Comparison of ENCODE assay signal across 8 mouse cellular contexts in genomic region chr9:36796781-36797555, GRCm38 (mm10). TPM values are rescaled to one million over a fixed set of nuclear protein-coding genes. Genes with fewer than 3 reads are reported as not detected.
DNase-seq lines count a peak whose midpoint lies in the region; ATAC-seq lines count a peak whose summit lies in the region.

TSS of gene Ei24 (minus strand) at chr9:36797393.

- H3K27ac ChIP-seq in intestine, embryonic 16.5 days (ENCODE audit: low read length) = peak within 1 kb of the TSS; percentile 70

- DNase-seq in adrenal gland, postnatal 10 days = peak; percentile 100
- DNase-seq in embryo, embryonic 9.5 days (ENCODE audit: extremely low spot score) = peak; percentile 98
- DNase-seq in gastrocnemius, postnatal 4 days (ENCODE audit: low spot score in 2 of 2) = peak; percentile 92
- DNase-seq in left cerebral cortex, postnatal 25 days (ENCODE audit: low spot score in 2 of 2) = peak; percentile 88 to 90
- peak; percentile 82 for DNase-seq in mesoderm, embryonic 11.5 days (ENCODE audit: low read depth, low spot score)
- DNase-seq in right cerebral cortex, postnatal 25 days = peak; percentile 86
- peak; percentile 94 to 96 for DNase-seq in urinary bladder, postnatal 36 days (ENCODE audit: low spot score in 2 of 2)

- peaks cover 9% of the 10 kb centered on the region for H3K4me1 ChIP-seq in intestine, embryonic 16.5 days (ENCODE audit: control insufficient read depth, insufficient read depth, low read length)

- no peaks in the 10 kb centered on the region for H3K27me3 ChIP-seq in intestine, embryonic 16.5 days (replicated peaks; ENCODE audit: control insufficient read depth, insufficient read depth, low read length)

- no peaks in the 10 kb centered on the region for H3K36me3 ChIP-seq in intestine, embryonic 16.5 days (ENCODE audit: control insufficient read depth, insufficient read depth, low read length)

- WGBS in intestine, embryonic 16.5 days = under 1% methylated on average over 66 of the region's 66 CpGs

- peak within 1 kb of the TSS; percentile 97 for H3K9ac ChIP-seq in intestine, embryonic 16.5 days (ENCODE audit: low read depth, low read length)

- intact Hi-C loops in left cerebral cortex, postnatal 25 days (cut with DNase I) = loop anchor here (2.0 to 5.0 kb wide), 2 partner anchors 36 to 70 kb away; no protein-coding TSS in a partner anchor

- peak within 1 kb of the TSS; percentile 87 for H3K4me2 ChIP-seq in intestine, embryonic 16.5 days (ENCODE audit: low read depth, low read length)

- peak; percentile 100 for ATAC-seq in intestine, embryonic 16.5 days

- peak within 1 kb of the TSS; percentile 99 for H3K4me3 ChIP-seq in intestine, embryonic 16.5 days (ENCODE audit: low read length)

- no peaks in the 10 kb centered on the region for H3K9me3 ChIP-seq in intestine, embryonic 16.5 days (ENCODE audit: control insufficient read depth, low read length)

RNA-seq across cellular contexts. Expression of gene Ei24, which starts in this region (rescaled TPM):
- total RNA-seq in adrenal gland, postnatal 10 days (2021) = 100 to 1,000 TPM; 153 to 177 TPM
- 10 to 100 TPM; 51.3 to 55.9 TPM for total RNA-seq in gastrocnemius, postnatal 4 days (2021)
- polyA plus RNA-seq in intestine, embryonic 16.5 days (2015; fragmentation: Nextera tagmentation; extraction: Ambion mirVana) = 81.8 and 84.8 TPM in 2 replicates
- 100 to 1,000 TPM; 108 to 118 TPM for total RNA-seq in left cerebral cortex, postnatal 25 days (2021)

Comparison
In these comparisons a context has a peak if more than half of its experiments do, and no peak if none do; other contexts are left out.
1. Peak in every context shown above with its lines: DNase-seq, ATAC-seq, H3K4me3 ChIP-seq and H3K27ac ChIP-seq.